Mouse (Mus musculus): Measurements from ENCODE around the gene Lrrc75a. TPM values are rescaled to one million over a fixed set of nuclear protein-coding genes. Genes with fewer than 3 reads are reported as not detected.

Lrrc75a gene
- polyA plus RNA-seq (2021; fragmentation: Nextera tagmentation): 5.9 and 8.5 TPM in 2 replicates
- long read RNA-seq, experiment 1, transcript Lrrc75a-201 (4 exons, 1,984 nt): major isoform, 5 of 17 reads
- long read RNA-seq, experiment 1, transcript Lrrc75a-203 (4 exons, 567 nt): major isoform, 5 of 17 reads
- long read RNA-seq, experiment 1, partial matches to known transcripts: 2 of 17 reads
- long read RNA-seq, experiment 1, other reads (novel, unspliced or antisense): 4 of 17 reads
- long read RNA-seq, experiment 2, partial matches to known transcripts: 0 of 10 reads
- long read RNA-seq, experiment 2, other reads (novel, unspliced or antisense): 5 of 10 reads

DNA sequence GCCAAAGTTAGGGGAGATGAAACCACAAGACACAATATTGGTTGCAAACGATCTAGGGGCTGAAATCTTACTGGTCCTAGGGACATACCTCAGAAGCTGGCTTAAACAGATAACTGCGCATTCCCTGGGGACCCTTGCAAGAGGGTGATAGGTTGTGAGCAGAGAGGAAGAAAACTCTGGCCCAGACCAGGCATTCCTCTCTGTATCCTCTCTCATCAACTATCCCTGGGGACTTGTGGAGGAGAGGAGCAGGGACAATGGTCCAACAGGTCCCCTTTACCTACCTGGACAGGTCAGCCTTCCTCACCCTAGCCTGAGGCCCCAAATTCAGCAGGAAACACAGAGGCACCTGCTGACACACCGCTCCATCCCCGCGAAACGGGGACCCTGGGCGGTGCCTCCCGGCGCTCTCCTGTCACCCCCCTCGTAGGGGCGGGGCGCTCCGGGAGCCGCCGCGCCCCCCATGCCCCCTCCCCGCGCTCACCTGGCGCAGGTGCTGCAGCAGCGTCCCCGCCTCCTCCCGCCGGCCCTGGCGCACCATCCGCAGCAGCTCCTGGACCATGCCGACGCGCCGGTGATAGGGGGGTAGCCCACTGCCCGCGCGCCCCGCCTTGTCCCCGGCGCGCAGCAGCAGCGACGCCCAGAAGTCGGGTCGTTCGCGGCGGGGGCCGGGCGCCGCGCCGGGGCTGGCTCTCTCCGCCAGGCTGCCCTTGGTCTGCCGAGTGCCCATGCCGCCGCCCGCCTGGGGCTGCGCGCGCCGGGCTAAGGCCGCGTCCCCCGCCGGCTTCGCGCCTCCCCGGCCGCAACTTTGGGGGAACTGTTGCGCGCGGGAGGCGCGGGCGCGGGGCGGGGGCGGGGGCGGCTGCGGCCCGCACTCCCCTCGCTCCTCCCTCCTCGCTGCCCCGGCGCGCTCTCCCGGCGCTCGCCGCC lies at the start of gene Lrrc75a:
Gene Lrrc75a (minus strand): TSS at position 863 of the 930 bp plus-strand sequence.

DNA sequence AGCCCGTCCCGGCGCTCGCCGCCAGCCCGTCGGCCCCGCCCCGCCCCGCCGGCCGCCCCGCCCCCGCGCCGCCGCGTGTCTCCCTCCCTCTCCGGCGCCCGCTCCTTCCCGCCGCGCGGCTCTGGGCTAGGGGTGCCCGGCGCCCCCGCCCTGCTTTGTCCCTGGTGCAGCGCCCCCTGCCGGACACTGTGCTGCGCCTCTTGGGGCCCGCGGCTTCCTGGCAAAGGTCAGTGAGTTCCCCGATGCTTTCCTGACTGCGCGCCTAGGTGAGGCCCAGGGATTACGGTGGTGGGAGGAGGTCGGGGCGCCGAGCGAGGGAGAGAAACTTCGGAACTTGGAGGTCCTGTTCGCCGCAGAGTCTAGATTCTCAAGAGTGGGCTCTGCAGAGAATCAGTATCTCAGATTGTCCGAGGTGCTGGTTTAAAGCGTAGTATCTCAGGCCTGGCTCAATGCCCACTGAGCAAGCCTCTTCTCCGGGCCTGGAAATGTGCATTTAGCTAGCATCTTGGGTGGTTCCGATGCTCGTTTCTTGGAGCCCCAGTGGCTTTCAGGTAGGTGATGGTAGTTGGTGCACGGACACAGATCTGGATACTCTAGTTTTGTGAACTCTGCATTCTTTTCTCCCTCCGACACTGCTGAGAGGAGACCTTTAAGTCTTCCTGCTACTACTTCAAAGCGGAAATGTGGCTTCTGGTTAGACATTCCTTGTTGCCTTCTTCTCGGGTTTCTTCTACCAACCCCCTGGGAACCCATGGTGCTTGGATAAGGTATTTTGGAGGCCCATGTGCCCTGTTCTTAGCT lies 468 bp upstream of the Lrrc75a start, which contains the start of gene Mmgt2:
Gene Mmgt2 (plus strand): TSS at position 74 of the 801 bp plus-strand sequence.

DNA sequence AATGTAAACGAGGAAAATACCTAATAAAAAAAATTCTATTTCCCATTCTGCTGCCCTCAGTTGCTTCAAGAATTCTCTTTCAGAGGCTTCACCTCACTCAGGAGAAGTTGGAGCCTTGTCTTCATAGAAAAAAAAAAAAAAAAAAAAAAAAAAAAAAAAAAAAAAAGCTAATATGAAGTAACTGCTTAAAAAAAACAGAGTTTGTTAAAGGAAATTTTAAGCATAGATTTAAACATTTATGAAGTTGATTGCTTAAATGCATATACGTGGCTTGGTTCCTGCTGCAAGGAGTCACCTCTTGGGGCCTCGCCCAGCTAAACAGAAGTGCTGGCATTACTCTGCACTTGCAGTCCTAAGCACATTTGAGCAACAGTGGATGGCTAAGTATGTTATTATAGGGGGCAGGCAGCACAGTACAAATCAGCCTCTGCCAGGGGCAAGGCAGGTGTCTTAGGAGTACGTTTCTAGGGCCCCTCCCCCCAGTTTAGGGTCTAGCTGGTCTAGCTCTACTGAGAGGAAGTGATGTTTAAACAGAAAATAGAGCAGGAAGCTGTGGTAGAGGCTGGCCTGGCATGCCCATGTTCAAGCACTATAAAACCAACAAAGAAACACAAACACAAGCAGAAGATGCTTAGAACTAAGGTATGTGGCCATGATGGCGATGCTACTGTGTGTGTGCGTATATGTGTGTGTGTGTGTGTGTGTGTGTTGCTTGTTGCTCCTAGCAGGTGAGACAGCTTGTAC lies 74.2 kb downstream of the Lrrc75a start, which contains the start of gene Trpv2:
Gene Trpv2 (plus strand): TSS at position 528 of the 744 bp plus-strand sequence.

Other genes starting within 250 kb of the Lrrc75a start
- 3.4 and 3.9 TPM in 2 replicates for gene Pigl, start 190.1 kb downstream of the Lrrc75a start, polyA plus RNA-seq (2021; fragmentation: Nextera tagmentation)
- gene Ncor1, start 190.0 kb downstream of the Lrrc75a start, polyA plus RNA-seq (2021; fragmentation: Nextera tagmentation): 51.6 and 98.2 TPM in 2 replicates
- 7.4 and 9.6 TPM in 2 replicates for gene Cenpv, start 109.3 kb downstream of the Lrrc75a start, polyA plus RNA-seq (2021; fragmentation: Nextera tagmentation)
- gene Ubb, start 97.4 kb downstream of the Lrrc75a start, polyA plus RNA-seq (2021; fragmentation: Nextera tagmentation): 3,078 and 4,681 TPM in 2 replicates
- 10.4 and 11.2 TPM in 2 replicates for gene Trpv2, start 74.0 kb downstream of the Lrrc75a start, polyA plus RNA-seq (2021; fragmentation: Nextera tagmentation)
- 50.6 and 57.4 TPM in 2 replicates for gene Mmgt2, start 141 bp upstream of the Lrrc75a start, polyA plus RNA-seq (2021; fragmentation: Nextera tagmentation)
- 4.4 and 4.5 TPM in 2 replicates for gene Zfp287, start 83.4 kb upstream of the Lrrc75a start, polyA plus RNA-seq (2021; fragmentation: Nextera tagmentation)
- gene Gm10428, start 104.6 kb upstream of the Lrrc75a start, polyA plus RNA-seq (2021; fragmentation: Nextera tagmentation): not detected in 2 replicates
- gene Zfp286, start 140.9 kb upstream of the Lrrc75a start, polyA plus RNA-seq (2021; fragmentation: Nextera tagmentation): 11.4 and 17.0 TPM in 2 replicates
- gene Trim16, start 171.7 kb upstream of the Lrrc75a start, polyA plus RNA-seq (2021; fragmentation: Nextera tagmentation): 0.64 and 0.79 TPM in 2 replicates
- gene Fbxw10, start 198.5 kb upstream of the Lrrc75a start, polyA plus RNA-seq (2021; fragmentation: Nextera tagmentation): 0.17 and 0.18 TPM in 2 replicates
- 50.1 and 52.4 TPM in 2 replicates for gene Tvp23b, start 230.9 kb upstream of the Lrrc75a start, polyA plus RNA-seq (2021; fragmentation: Nextera tagmentation)

Measured in left cerebral cortex, adult 6 months (tissue).